Mouse (Mus musculus): ENCODE data around the gene Car6. TPM values are rescaled to one million over a fixed set of nuclear protein-coding genes. Genes with fewer than 3 reads are reported as not detected.

The Car6 gene
- polyA plus RNA-seq, 1 experiment from 2014 or later, result not detected

- WGBS, result 78% methylated on average over 7 of the region's 7 CpGs
- ATAC-seq (ENCODE audit: borderline replicate concordance, extremely low read depth, low FRiP score, low TSS enrichment), result no peak
These were observed 50.1 kb downstream of the Car6 start for GRCm38 (mm10) chr4:150151045-150151444.

GRCm38 (mm10) chr4:150146286-150146685 is 54.8 kb downstream of the Car6 start:
- Histone ChIP-seq H3K9ac (no peak overlapping the region), H3K4me3 (no peak overlapping the region), H3K27me3 (no peaks in the 10 kb centered on the region), H3K9me3 (no peaks in the 10 kb centered on the region; the same call in 1 of the 2 replicates), H3K4me2 (no peak overlapping the region), H3K36me3 (no peaks in the 10 kb centered on the region), H3K4me1 (no peaks in the 10 kb centered on the region), H3K27ac (no peak overlapping the region)
- WGBS, result 77% methylated on average over 4 of the region's 4 CpGs
- no peak for ATAC-seq (ENCODE audit: borderline replicate concordance, extremely low read depth, low FRiP score, low TSS enrichment)

More at GRCm38 (mm10) chr4:150151045-150151444, 50.1 kb downstream of the Car6 start:
- Histone ChIP-seq H3K9ac (no peak overlapping the region), H3K4me1 (no peaks in the 10 kb centered on the region), H3K27me3 (no peaks in the 10 kb centered on the region), H3K4me3 (no peak overlapping the region), H3K36me3 (no peaks in the 10 kb centered on the region), H3K27ac (no peak overlapping the region), H3K9me3 (no peaks in the 10 kb centered on the region; the same call in 1 of the 2 replicates), H3K4me2 (no peak overlapping the region)

- WGBS, result 20% methylated on average over 12 of the region's 12 CpGs
- no peak for ATAC-seq (ENCODE audit: borderline replicate concordance, extremely low read depth, low FRiP score, low TSS enrichment)
- Histone ChIP-seq H3K9me3 (no peaks in the 10 kb centered on the region; the same call in 1 of the 2 replicates), H3K36me3 (no peaks in the 10 kb centered on the region), H3K4me3 (no peak overlapping the region), H3K9ac (no peak overlapping the region), H3K4me1 (no peaks in the 10 kb centered on the region), H3K4me2 (0 out of 2 replicates have a peak overlapping the region, but pooled peaks have one; percentile 11), H3K27me3 (no peaks in the 10 kb centered on the region), H3K27ac (no peak overlapping the region)
These were observed 56.9 kb downstream of the Car6 start for GRCm38 (mm10) chr4:150144242-150144641.

- no peaks in the 10 kb centered on the region for H3K36me3 ChIP-seq
- H3K9ac ChIP-seq, result no peak overlapping the region
- WGBS, result 66% methylated on average over 7 of the region's 7 CpGs
- H3K27me3 ChIP-seq, result no peaks in the 10 kb centered on the region
- no peak for ATAC-seq (ENCODE audit: borderline replicate concordance, extremely low read depth, low FRiP score, low TSS enrichment)
- H3K27ac ChIP-seq, result no peak overlapping the region
- H3K9me3 ChIP-seq, result no peaks in the 10 kb centered on the region
- H3K4me3 ChIP-seq, result no peak overlapping the region
- no peak overlapping the region for H3K4me2 ChIP-seq
- peaks cover 13% of the 10 kb centered on the region for H3K4me1 ChIP-seq
These were observed 60.8 kb downstream of the Car6 start for GRCm38 (mm10) chr4:150140346-150140745.

- ATAC-seq (ENCODE audit: borderline replicate concordance, extremely low read depth, low FRiP score, low TSS enrichment), result no peak
- no peaks in the 10 kb centered on the region for H3K36me3 ChIP-seq
- H3K9ac ChIP-seq, result no peak overlapping the region
- no peak overlapping the region for H3K4me3 ChIP-seq
- no peak overlapping the region for H3K27ac ChIP-seq
- no peaks in the 10 kb centered on the region for H3K9me3 ChIP-seq
- 49% methylated on average over 13 of the region's 13 CpGs for WGBS
- H3K4me2 ChIP-seq, result no peak overlapping the region
- no peaks in the 10 kb centered on the region for H3K27me3 ChIP-seq
- H3K4me1 ChIP-seq, result peaks cover 13% of the 10 kb centered on the region
These were observed 62.0 kb downstream of the Car6 start for GRCm38 (mm10) chr4:150139090-150139489.

- ATAC-seq (ENCODE audit: borderline replicate concordance, extremely low read depth, low FRiP score, low TSS enrichment), result peak; percentile 82; the same call in 1 of the 2 replicates
- Histone ChIP-seq H3K4me3 (peak overlapping the region; percentile 31), H3K27me3 (no peaks in the 10 kb centered on the region; the same call in 1 of the 2 replicates), H3K4me1 (peaks cover 15% of the 10 kb centered on the region), H3K27ac (no peak overlapping the region), H3K4me2 (peak overlapping the region; percentile 53), H3K9me3 (no peaks in the 10 kb centered on the region), H3K9ac (no peak overlapping the region), H3K36me3 (no peaks in the 10 kb centered on the region)
- WGBS, result 16% methylated on average over 9 of the region's 9 CpGs
These were observed 63.0 kb downstream of the Car6 start for GRCm38 (mm10) chr4:150138084-150138543.

GRCm38 (mm10) chr4:150137368-150138083 is 63.6 kb downstream of the Car6 start:
- H3K36me3 ChIP-seq, result no peaks in the 10 kb centered on the region
- H3K9me3 ChIP-seq, result no peaks in the 10 kb centered on the region
- peak overlapping the region; percentile 53; the same call in 1 of the 2 replicates for H3K4me2 ChIP-seq
- no peak overlapping the region for H3K4me3 ChIP-seq
- H3K27me3 ChIP-seq, result no peaks in the 10 kb centered on the region; the same call in 1 of the 2 replicates
- 83% methylated on average over 7 of the region's 7 CpGs for WGBS
- H3K4me1 ChIP-seq, result peaks cover 19% of the 10 kb centered on the region
- no peak for ATAC-seq (ENCODE audit: borderline replicate concordance, extremely low read depth, low FRiP score, low TSS enrichment)
- no peak overlapping the region for H3K9ac ChIP-seq
- no peak overlapping the region for H3K27ac ChIP-seq

Other genes starting within 250 kb of the Car6 start
- gene Spsb1, start 246.3 kb downstream of the Car6 start, polyA plus RNA-seq (2015; fragmentation: Nextera tagmentation; extraction: Ambion mirVana), result 15.6 and 15.7 TPM in 2 replicates
- 25.0 and 29.3 TPM in 2 replicates for gene H6pd, start 192.3 kb downstream of the Car6 start, polyA plus RNA-seq (2015; fragmentation: Nextera tagmentation; extraction: Ambion mirVana)
- gene Gpr157, start 114.0 kb downstream of the Car6 start, polyA plus RNA-seq (2015; fragmentation: Nextera tagmentation; extraction: Ambion mirVana), result 2.0 and 2.2 TPM in 2 replicates
- 0.54 and 0.65 TPM in 2 replicates for gene Slc2a5, start 82.0 kb downstream of the Car6 start, polyA plus RNA-seq (2015; fragmentation: Nextera tagmentation; extraction: Ambion mirVana)
- gene Slc2a7, start 52.4 kb downstream of the Car6 start, polyA plus RNA-seq (2015; fragmentation: Nextera tagmentation; extraction: Ambion mirVana), result not detected in 2 replicates
- 1,793 and 1,844 TPM in 2 replicates for gene Eno1, start 35.4 kb upstream of the Car6 start, polyA plus RNA-seq (2015; fragmentation: Nextera tagmentation; extraction: Ambion mirVana)
- 25.8 and 31.9 TPM in 2 replicates for gene Rere, start 80.3 kb upstream of the Car6 start, polyA plus RNA-seq (2015; fragmentation: Nextera tagmentation; extraction: Ambion mirVana)

All from lung, embryonic 15.5 days (tissue).